Mouse (Mus musculus) C3H10T1/2 (cell line): Measurements from ENCODE around the gene Vil1. TPM values are rescaled to one million over a fixed set of nuclear protein-coding genes. Genes with fewer than 3 reads are reported as not detected.

Source experiments
- polyA plus RNA-seq, 2 experiments: library from polyadenylated mRNA; unstranded; fragments of >200 nt; fragmentation: generic; extraction: Trizol; gene quantifications; one replicate each; pipeline ENCODE4 v1.2.1; 2012; ENCODE audit warnings: missing spikeins in 2 of 2

Gene Vil1
- under 1 TPM in 1 of 2 experiments, not detected in 1; 0.11 TPM for polyA plus RNA-seq

GRCm38 (mm10) chr1:74408589-74409504, at the start of gene Vil1:
Gene Vil1, plus strand, starts transcription at chr1:74409376.

GRCm38 (mm10) chr1:74361812-74362211, 47.4 kb upstream of the Vil1 start, which contains the start of gene Catip:
Gene Catip, plus strand, starts transcription at chr1:74362108.

GRCm38 (mm10) chr1:74374980-74375379, 34.2 kb upstream of the Vil1 start, which contains the start of gene Slc11a1:
Gene Slc11a1, plus strand, starts transcription at chr1:74375195.

GRCm38 (mm10) chr1:74390924-74391748, 18.0 kb upstream of the Vil1 start, which contains the start of gene Ctdsp1:
Gene Ctdsp1, plus strand, starts transcription at chr1:74391509.

Other genes with a start within 250 kb of the Vil1 start
- under 1 TPM in 1 of 2 experiments, not detected in 1; 0.06 TPM for gene Cxcr1, start 214.7 kb upstream of the Vil1 start, polyA plus RNA-seq
- gene Arpc2, start 173.3 kb upstream of the Vil1 start, polyA plus RNA-seq, result 100 to 1,000 TPM in 1 of 2 experiments, 10 to 100 TPM in 1; 41.4 to 154 TPM
- under 1 TPM; 0.05 to 0.08 TPM for gene Gpbar1, start 130.8 kb upstream of the Vil1 start, polyA plus RNA-seq
- 100 to 1,000 TPM; 121 to 202 TPM for gene Aamp, start 124.6 kb upstream of the Vil1 start, polyA plus RNA-seq
- 100 to 1,000 TPM in 1 of 2 experiments, 10 to 100 TPM in 1; 49.4 to 116 TPM for gene Pnkd, start 124.4 kb upstream of the Vil1 start, polyA plus RNA-seq
- gene Tmbim1, start 103.8 kb upstream of the Vil1 start, polyA plus RNA-seq, result 10 to 100 TPM; 25.9 to 73.9 TPM
- under 1 TPM in 1 of 2 experiments, not detected in 1; 0.19 TPM for gene Catip, start 47.3 kb upstream of the Vil1 start, polyA plus RNA-seq
- 1 to 10 TPM in 1 of 2 experiments, under 1 TPM in 1; 0.58 to 1.7 TPM for gene Slc11a1, start 34.2 kb upstream of the Vil1 start, polyA plus RNA-seq
- 100 to 1,000 TPM in 1 of 2 experiments, 10 to 100 TPM in 1; 71.9 to 105 TPM for gene Ctdsp1, start 17.9 kb upstream of the Vil1 start, polyA plus RNA-seq
- 10 to 100 TPM; 13.1 to 22.0 TPM for gene Cnot9, start 96.7 kb downstream of the Vil1 start, polyA plus RNA-seq
- gene Plcd4, start 133.5 kb downstream of the Vil1 start, polyA plus RNA-seq, result under 1 TPM; 0.18 to 0.83 TPM
- 1 to 10 TPM in 1 of 2 experiments, under 1 TPM in 1; 0.22 to 1.4 TPM for gene Usp37, start 134.9 kb downstream of the Vil1 start, polyA plus RNA-seq
- 1 to 10 TPM; 1.3 to 6.7 TPM for gene Zfp142, start 178.9 kb downstream of the Vil1 start, polyA plus RNA-seq
- 10 to 100 TPM; 15.6 TPM for gene Bcs1l, start 178.9 kb downstream of the Vil1 start, polyA plus RNA-seq
- gene Rnf25, start 192.0 kb downstream of the Vil1 start, polyA plus RNA-seq, result 10 to 100 TPM; 18.7 to 39.7 TPM
- gene Stk36, start 192.1 kb downstream of the Vil1 start, polyA plus RNA-seq, result 1 to 10 TPM; 1.5 to 5.7 TPM